Mouse (Mus musculus): Measurements from ENCODE around the gene Twsg1.

The Twsg1 gene

DNA sequence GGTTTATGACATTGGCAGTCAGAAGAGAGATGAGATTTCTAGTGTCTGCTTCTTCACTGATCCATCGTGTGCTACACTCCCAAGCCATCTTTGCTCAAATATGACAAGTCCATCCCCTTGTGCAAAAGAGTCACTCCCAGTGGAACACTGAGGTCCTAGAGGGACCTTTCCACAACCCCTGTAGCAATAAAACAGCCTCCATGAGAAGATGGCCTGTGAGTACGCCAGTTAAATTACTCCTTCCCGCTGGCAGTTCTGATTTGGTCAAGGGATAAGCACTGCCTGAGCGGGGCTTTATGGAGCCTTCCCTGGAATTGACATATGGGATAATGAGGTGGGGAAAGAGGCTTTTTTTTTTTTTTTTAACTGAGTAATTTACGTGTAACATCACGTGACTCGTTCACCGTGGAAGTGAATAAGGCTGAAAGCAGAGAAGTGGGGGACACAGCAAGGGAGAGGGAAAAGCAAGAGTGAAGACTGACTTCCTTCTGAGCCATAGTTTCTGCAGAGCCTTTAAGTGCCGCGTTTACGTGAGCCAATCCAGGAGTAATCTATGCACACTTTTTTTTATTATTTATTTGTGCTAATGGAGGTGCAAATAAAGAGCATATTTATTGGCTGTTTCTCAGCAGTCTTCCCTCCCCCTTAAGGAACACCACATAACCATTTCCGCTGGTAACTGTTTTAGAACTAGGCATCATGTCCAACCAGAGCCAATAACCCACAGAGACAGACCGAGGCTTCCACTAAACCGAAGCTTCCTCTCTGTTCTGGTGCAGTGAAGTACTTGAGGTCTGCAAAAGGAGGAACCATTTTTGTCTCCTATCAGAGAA, 65.1 kb downstream of the Twsg1 start, which contains the start of gene Ralbp1:
TSS of gene Ralbp1 (minus strand) at position 102 of the 833 bp plus-strand sequence.
- DNase-seq, result peak; percentile 93

DNA sequence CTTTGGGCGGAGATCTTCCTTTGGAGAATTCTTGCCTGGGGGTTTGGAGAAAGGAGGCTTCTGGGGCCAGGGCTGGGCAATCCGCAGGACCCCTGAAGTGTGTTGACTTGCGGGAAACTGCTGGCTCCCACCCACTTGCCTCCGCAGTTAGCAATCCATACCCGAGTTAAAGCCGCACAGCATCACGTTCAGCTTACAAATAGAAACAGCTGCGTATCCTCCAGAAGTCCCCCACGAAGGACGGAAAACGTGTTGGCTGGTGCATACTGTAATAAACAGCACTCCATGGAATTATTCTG, 65.7 kb downstream of the Twsg1 start:
- no peak for DNase-seq

DNA sequence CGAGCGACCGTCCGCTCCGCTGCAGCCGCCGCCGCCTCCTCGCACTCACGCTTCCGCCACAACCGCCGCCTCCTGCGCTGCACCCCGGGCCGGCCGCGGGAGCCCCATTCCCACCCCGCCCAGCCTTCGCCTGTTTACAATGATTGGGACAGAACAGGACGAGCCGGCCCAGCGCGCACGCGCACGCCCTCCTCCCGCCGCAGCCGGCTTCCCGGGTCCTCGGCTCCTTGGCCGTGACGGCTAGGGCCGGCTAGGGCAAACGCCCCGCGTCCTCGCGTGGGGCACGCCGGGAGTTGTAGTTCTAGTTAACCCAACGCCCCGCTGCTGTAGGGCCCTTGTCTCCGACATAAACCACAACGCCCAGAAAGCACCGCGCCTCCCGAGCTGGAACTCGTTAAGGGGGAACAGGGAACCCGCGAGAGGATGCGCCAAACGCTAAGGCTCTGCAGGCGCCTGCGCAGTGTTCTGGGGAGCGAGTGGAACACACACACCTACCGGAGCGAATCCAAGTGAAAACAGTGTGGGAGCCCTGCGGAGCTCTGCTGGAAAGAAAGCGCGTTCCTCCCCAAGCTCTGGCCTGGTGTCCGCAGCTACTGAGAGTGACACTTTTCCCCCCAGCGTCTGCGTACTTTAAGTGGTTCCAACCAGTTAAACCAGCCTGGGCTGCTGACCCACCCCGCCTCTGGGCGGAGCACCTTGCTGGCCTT, 66.2 kb downstream of the Twsg1 start:
- DNase-seq, result peak; percentile 100

DNA sequence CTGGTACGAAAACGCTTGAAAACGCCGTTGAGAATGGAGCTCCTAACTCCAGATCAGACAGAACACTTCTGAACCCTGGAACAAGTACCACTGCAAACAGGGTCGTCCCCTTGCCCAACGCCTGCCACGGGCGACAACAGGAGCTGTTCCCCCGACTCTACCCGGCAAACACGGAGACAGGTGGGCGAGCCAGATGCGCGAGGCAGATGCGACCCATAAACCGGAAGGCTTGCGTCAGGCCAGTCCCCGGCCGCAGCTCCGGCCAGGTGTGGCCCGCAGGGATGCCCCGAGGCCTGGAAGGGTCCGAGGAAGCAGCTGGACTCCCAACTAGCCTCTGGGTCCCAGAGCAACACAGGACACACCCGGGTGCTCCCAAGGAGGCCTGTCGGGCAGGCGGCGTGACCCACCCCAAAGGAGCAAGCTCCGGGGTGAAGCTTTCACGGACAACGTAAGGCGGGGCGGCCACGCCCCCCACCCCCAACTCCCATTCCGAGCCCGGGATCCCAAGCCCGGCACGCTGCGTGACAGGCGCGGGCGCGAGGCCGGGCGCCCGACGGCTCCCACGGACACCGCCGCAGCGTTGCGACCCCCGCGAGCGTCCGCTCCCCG, 66.9 kb downstream of the Twsg1 start:
- no peak for DNase-seq

DNA sequence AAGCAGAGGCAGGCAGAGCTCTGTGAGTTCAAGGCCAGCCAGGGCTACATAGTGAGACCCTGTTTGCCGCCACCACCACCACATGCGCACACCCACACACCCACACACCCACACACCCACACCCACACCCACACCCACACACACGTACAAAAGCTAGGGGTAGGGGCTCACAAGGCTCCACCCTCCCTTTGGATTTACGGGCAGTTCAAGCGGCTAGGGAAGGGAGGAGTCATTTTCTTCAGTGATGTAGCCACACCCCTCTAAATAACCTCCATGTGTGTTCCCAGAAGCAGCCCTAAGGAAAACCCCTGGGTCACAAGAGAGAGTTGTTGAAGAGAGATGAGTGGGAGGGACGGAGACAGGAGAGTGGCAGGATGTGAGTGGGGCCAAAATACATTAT, 74.0 kb downstream of the Twsg1 start:
- peak; percentile 71 for DNase-seq

DNA sequence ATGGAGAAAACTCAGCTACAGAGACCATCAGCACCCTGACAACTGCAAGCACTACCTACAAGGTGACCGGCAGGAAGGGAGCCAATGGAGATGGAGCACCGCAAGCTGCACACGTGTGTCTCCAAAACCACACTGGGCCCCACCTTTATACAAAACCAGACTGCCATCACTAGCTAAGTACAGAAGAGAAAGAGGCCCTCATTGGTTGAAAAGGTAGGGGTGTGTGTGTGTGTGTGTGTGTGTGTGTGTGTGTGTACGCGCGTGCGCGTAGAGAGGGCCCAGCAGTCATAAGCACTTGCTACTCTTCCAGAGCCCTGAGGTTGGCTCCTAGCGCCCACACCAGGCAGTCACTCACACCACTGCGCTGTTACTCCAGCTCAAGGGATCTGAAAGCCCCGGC, 77.2 kb downstream of the Twsg1 start:
- DNase-seq, result peak; percentile 72

DNA sequence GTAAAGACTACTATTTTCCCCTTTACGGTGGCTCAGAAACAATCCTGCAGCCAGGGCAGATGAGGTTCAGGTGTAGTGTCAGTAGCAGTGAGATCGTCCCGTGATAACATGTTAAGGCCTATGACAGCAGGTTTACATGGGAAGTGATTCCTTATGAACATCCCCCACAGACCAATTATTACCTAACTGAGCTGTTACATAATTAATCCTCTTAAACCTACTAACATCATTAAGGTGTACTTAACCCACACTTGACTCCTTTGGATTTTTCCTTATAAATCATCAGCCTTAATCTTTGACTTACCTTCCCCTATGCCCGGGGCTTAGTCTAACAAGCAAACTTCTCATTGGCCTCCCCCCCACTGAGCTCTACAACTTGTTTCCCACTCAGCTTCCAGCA, 77.9 kb downstream of the Twsg1 start:
- peak; percentile 35 for DNase-seq

DNA sequence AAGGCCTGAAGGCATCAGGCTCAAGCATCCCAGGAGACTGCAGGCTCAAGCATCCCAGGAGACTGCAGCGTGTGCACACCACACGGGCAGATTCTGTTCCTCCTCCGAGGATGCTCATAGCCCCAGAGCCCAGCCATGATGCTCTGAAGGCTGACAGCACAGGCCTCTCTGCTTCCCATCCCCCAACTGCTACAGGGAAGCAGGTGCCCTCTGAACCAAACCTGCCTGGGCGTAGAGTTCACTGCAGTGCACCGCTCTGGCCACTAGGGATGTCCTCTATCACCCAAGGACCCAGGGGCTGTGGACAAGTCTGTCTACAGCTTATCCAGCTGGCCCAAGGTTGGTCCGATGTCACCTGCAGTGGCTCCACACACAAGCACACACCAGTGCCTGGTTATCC, 78.4 kb downstream of the Twsg1 start:
- peak; percentile 94 for DNase-seq

DNA sequence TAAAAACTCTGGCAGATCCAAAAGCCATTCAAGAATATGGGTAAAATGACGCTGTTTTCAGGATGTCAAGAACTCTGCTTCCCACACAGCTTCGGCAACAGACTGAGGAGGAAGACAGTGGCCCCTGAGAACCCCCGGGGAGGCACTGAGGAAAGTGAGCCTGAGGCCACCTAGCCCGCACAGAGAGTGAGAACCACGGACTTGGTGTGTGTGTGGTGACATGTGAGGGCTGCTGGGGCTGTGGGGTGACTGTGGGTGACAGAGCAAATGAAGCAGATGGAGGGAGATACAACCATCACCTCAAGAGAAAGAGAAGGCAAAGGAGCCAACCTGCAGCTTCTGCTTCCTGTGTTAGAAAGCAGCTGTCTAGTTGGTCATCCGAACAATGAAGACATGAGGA, 79.0 kb downstream of the Twsg1 start:
- DNase-seq, result peak; percentile 88
